Mouse (Mus musculus): ENCODE data around the gene Gm15114.
"Not testable (repeated sequence)": the region's sequence is repeated elsewhere in the genome, so short reads cannot be mapped to it uniquely, and the experiment has no call there.

Gene Gm15114

GRCm38 (mm10) chrX:148488649-148489048 is at the start of gene Gm15114:
TSS of gene Gm15114 (plus strand) at chrX:148488949.
- not testable (repeated sequence) for DNase-seq
